Mouse (Mus musculus): ENCODE data around the gene Smc5.

The Smc5 gene

DNA sequence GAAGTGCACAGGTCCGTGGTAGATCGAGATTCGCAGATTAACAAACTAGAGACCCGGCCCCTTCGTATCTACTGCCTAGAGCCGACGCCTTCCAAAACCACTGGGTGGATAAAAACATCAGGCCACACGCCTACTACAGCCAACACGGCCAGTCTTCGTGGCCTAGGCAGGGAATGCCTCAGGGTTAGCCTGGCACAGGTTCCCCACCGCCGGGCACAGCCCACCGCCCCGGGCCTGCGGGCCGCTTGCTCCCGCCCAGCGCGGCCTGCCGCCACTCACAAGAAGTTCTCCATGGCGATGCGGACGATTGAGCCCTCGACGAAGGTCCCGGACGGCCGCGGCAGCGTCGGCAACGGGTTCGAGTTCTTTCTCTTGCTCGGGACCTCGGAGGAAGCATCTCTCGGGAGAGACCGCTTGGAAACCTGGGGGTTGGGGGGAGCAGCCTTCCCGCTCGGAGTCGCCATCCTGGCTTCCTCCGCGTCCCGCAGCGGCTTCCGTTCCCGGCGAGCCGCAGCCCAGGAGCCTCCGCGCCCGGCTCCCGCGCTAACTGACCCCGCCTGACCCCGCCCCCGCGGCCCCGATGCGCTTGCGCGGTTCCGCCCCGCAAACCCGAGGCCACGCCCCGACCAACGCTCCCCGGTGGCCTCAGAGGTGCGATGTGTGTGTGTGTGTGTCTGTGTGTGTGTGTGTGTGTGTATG lies at the start of gene Smc5:
Gene Smc5 (minus strand): TSS at position 543 of the 699 bp plus-strand sequence.
- DNase-seq (ENCODE audit: low spot score): peak; percentile 79

- DNase-seq (ENCODE audit: low spot score): no peak
These were observed 49.4 kb upstream of the Smc5 start for GRCm38 (mm10) chr19:23323107-23323506.

DNA sequence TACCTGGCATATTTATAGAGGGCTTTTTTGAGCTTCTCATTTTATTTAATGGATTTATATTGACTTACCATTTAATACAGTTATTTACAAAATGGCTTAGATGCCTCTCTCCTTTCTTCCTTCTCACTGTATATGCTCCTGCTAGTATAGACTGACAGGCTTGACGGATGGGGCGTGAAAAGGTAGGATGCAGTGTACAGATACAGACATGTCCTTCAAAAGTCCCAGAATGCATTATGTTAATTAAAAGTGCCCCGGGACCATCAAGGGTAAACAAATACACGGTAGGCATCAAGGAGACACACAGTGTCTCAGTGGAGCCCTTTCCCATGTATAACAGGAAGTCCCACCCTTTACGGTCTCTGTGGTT lies 44.3 kb upstream of the Smc5 start:
- no peak for DNase-seq (ENCODE audit: low spot score)

- DNase-seq (ENCODE audit: low spot score): no peak
These were observed 43.7 kb upstream of the Smc5 start for GRCm38 (mm10) chr19:23317295-23317988.

GRCm38 (mm10) chr19:23316851-23317250 lies 43.2 kb upstream of the Smc5 start:
- no peak for DNase-seq (ENCODE audit: low spot score)

DNA sequence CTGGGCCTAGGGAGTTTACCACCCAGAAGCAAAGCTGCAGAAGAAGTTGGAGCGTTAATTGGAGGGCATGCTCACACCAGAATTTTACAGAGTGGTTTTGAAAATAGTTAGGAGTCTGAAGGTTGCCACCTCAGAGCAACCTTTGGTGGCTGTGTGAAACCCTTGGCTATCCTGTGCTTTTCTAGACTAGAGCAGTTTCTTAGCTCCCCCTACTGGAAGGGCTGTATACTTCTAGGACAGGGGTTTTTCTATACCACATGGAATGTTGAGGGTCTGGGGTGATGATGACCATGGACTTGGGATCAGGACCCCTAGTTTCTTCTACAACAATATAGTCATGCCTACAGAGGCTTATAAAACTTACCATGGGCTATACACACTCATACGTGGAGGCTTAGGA lies 36.3 kb upstream of the Smc5 start:
- DNase-seq (ENCODE audit: low spot score): no peak

DNA sequence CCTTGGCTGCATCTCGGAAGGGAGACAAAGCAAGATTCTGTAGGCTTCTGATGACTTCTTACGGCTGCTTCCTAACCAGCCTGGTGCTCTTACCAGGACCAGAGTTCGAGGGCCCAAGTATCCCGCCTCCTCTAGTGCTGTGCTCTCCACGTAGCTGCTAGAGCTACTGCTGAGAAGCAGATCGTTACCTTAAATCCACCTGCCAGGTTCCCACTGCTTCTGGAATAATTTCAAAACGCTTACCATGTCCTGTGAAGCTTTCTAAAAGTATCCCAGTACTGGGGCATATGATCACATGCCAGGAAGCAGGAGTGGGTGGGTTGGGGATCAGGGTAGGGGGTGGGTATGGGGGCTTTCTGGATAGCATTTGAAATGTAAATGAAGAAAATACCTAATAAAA lies 33.0 kb upstream of the Smc5 start:
- DNase-seq (ENCODE audit: low spot score): no peak

DNA sequence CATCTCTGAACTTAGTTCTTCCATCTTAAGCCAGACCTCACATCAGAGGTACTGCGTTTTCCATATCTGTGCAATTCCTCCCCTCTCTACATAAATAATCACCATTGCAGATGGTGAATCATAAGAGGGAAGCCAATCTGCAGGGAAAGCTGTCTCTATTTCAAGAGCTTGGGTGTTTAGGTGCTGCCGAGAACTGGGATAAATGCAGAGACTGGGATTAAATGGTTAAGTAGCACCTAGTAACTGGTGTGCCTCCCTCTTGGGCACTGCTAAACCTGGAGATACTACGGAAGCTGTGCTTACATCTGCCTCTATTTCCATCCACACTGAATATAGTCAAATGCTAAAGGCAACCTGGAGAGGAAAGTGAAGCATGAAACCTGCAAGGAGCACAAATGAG lies 26.3 kb upstream of the Smc5 start:
- DNase-seq (ENCODE audit: low spot score): no peak

GRCm38 (mm10) chr19:23298917-23299316 lies 25.2 kb upstream of the Smc5 start:
- no peak for DNase-seq (ENCODE audit: low spot score)

GRCm38 (mm10) chr19:23297191-23297590 lies 23.5 kb upstream of the Smc5 start:
- no peak for DNase-seq (ENCODE audit: low spot score)

GRCm38 (mm10) chr19:23289251-23289650 lies 15.6 kb upstream of the Smc5 start:
- no peak for DNase-seq (ENCODE audit: low spot score)

DNA sequence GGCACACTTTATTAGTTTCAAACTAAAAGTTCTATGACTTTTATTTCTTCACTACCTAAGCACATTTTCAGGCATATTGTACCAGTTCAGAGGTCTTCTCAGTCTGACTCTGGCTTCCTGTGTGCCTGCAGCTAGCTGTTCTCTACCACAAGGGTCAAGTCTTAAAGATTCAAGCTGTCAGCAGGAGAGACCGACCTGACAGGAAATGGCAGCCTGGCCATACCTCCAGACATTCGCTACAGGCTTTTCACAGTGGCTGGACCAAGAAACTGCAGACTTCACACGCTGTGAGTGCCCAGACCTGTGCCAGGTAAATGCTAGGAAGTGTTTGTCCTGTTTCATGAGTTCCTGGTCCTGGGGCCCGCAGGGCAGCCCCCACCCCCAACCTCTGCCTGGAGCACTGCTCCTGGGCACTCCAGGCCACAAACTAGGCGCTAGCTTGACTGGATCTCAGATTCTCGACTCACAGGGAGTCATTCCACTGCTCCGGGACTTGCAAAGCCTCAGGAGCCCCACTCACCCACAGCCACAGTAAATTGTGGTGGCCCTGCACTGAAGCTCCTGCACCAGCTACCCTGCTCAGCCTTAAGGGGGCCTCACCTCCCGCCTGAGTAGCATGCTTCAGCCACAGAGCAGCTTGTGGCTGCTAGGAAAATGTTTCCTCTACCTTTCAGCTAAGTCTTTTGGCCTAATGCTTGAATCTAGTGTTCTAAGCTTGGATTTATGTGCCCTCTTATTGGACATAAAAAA lies 8.4 kb upstream of the Smc5 start:
- DNase-seq (ENCODE audit: low spot score): no peak

DNA sequence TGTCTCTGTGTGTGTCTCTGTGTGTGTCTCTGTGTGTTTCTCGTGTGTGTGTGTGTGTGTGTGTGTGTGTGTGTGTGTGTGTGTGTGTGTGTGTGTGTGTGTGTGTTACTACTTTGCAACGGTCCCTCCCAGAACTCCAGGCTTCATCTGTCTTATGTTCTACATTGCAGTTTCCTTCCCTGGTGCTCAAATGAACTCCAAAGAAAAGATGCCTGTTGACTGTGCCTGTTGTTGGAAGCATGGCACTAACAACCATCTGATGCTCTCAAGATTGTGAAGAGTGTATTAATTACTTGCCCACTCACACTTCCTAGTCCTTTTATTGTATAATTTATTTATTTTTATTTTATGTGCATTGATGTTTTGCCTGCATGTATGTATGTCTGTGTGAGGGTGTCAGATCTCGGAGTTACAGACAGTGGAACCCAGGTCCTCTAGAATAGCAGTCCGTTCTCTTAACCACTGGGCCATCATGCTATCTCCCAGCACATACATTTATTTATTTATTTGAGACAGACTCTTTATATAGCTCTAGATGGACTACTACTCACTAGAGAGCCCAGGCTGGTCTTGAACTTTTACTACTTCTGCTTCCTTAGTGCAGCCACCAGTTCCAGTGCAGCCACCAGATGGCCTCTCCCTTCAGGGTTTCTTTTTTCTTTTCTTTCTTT lies 492 bp upstream of the Smc5 start:
- DNase-seq (ENCODE audit: low spot score): no peak

DNA sequence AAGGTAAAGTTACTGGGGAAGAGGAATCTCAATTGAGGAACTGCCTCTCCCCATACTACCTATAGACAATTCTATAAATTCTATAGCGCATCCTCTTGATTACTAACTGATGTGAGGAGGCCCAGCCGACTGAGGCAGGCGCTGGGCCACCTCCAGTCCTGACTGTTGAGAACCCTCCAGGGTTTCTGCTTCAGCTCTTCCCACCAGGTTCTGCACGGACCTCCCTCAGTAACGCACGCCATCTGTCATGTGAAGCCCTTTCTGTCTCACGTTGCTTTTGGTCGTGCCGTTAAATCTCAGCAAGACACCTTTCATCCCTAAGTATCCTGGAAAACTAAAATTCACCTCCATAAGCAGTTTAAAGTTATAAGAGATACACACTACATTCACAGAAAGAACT lies 16.9 kb downstream of the Smc5 start:
- no peak for DNase-seq (ENCODE audit: low spot score)

- no peak for DNase-seq (ENCODE audit: low spot score)
These were observed 27.2 kb downstream of the Smc5 start for GRCm38 (mm10) chr19:23246473-23246872.

GRCm38 (mm10) chr19:23225065-23225464 lies 48.6 kb downstream of the Smc5 start:
- DNase-seq (ENCODE audit: low spot score): no peak

DNA sequence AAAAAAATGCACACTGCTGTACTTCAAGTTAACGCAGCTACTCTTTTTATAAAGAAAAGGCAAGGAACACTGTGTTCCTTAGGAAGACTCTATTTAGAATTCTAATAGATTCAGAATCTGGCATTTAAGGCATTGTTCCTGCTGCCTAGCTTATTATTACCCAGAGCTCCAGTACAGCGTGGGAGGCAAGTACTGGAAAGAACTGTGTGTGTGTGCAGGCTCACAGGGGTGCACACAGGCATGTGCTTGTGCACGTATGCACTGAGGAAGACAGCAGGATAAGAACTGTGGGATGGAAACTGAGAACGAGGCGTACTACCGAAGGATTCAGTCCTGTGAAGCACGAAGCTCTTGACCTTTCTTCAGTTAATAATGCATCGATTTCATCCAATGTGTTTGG lies 59.4 kb downstream of the Smc5 start:
- DNase-seq (ENCODE audit: low spot score): no peak

GRCm38 (mm10) chr19:23211325-23211724 lies 62.4 kb downstream of the Smc5 start:
- DNase-seq (ENCODE audit: low spot score): no peak

DNA sequence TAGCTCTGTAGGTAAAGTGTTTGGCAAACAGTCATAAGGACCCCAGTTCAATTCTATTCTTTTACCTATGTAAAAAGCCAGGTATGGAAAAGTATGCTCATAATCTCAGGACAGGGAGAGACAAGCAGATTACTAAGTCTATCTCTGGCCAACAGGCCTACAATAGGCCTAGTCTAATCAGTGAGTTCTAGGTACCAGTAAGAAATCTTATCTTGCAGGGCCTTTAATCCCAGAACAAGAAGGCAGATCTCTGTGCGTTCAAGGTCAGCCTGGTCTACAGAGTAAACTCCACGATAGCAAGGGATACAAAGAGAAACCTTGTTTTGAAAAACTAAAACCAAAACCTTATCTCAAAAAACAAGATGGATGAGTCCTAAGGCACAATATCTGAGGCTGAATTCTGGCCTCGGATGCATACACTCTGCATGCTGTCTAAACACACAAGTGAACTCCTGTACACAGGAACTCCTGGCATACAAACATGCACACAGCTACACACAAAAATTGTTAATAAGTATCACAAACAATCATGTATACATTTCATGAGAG lies 70.1 kb downstream of the Smc5 start:
- DNase-seq (ENCODE audit: low spot score): no peak

- DNase-seq (ENCODE audit: low spot score): no peak
These were observed 71.6 kb downstream of the Smc5 start for GRCm38 (mm10) chr19:23202106-23202505.

- no peak for DNase-seq (ENCODE audit: low spot score)
These were observed 80.6 kb downstream of the Smc5 start for GRCm38 (mm10) chr19:23193076-23193475.

GRCm38 (mm10) chr19:23191486-23191885 lies 82.2 kb downstream of the Smc5 start:
- no peak for DNase-seq (ENCODE audit: low spot score)

All from ovary, adult 18-20 months (tissue).